Mouse (Mus musculus) megakaryocyte progenitor cell, adult 5-6 weeks (primary cell): ENCODE measurements around the gene Krt25. TPM values are rescaled to one million over a fixed set of nuclear protein-coding genes. Genes with fewer than 3 reads are reported as not detected.

Experiments
- ATAC-seq: replicated peaks from 2 replicates; pipeline ENCODE4 v1.8.0; 2016; ENCODE audit warnings: mild to moderate bottlenecking, moderate TSS enrichment, inconsistent platforms; ENCODE audit not compliant: poor library complexity
- total RNA-seq, 2 experiments: library from RNA; stranded (forward) in 1 of 2; stranded (reverse) in 1 of 2; fragments of 157-497, 149-512 nt in 1 of 2; fragments of 200-1000 nt in 1 of 2; gene quantifications; 2 replicates each; pipeline versions ENCODE4 v1.2.3 to v1.2.4; 2015 to 2017

Gene Krt25
- total RNA-seq, 2 experiments from 2014 or later, result not detected

- ATAC-seq, result no peak
Observed at GRCm38 (mm10) chr11:99279986-99280385, 42.8 kb downstream of the Krt25 start.

- ATAC-seq, result no peak
Observed at GRCm38 (mm10) chr11:99276786-99277185, 46.0 kb downstream of the Krt25 start.

- no peak for ATAC-seq
Observed at GRCm38 (mm10) chr11:99275624-99276023, 47.1 kb downstream of the Krt25 start.

- no peak for ATAC-seq
Observed at GRCm38 (mm10) chr11:99272721-99273120, 50.0 kb downstream of the Krt25 start.

GRCm38 (mm10) chr11:99269192-99269591 is 53.6 kb downstream of the Krt25 start:
- ATAC-seq, result no peak

GRCm38 (mm10) chr11:99265796-99266195 is 57.0 kb downstream of the Krt25 start:
- no peak for ATAC-seq

Other genes starting within 250 kb of the Krt25 start
- 2.1 and 2.4 TPM in 2 replicates for gene Tns4, start 233.6 kb downstream of the Krt25 start, total RNA-seq (2015)
- gene Tns4, start 233.6 kb downstream of the Krt25 start, total RNA-seq (2017), result 1.4 and 1.8 TPM in 2 replicates
- gene Ccr7, start 167.9 kb downstream of the Krt25 start, total RNA-seq (2015), result 0.17 and 0.22 TPM in 2 replicates
- not detected in 2 replicates for gene Ccr7, start 167.9 kb downstream of the Krt25 start, total RNA-seq (2017)
- gene Smarce1, start 91.9 kb downstream of the Krt25 start, total RNA-seq (2015), result 95.7 and 108 TPM in 2 replicates
- gene Smarce1, start 91.9 kb downstream of the Krt25 start, total RNA-seq (2017), result 161 and 260 TPM in 2 replicates
- gene Krt222, start 78.9 kb downstream of the Krt25 start, total RNA-seq (2015), result not detected in 2 replicates
- not detected in 2 replicates for gene Krt222, start 78.9 kb downstream of the Krt25 start, total RNA-seq (2017)
- not detected in 2 replicates for gene Krt24, start 37.7 kb downstream of the Krt25 start, total RNA-seq (2015)
- gene Krt24, start 37.7 kb downstream of the Krt25 start, total RNA-seq (2017), result not detected in 2 replicates
- not detected in 2 replicates for gene Krt26, start 15.0 kb upstream of the Krt25 start, total RNA-seq (2015)
- not detected in 2 replicates for gene Krt26, start 15.0 kb upstream of the Krt25 start, total RNA-seq (2017)
- not detected in 2 replicates for gene Krt27, start 28.2 kb upstream of the Krt25 start, total RNA-seq (2015)
- not detected in 2 replicates for gene Krt27, start 28.2 kb upstream of the Krt25 start, total RNA-seq (2017)
- gene Krt28, start 52.0 kb upstream of the Krt25 start, total RNA-seq (2015), result not detected in 2 replicates
- gene Krt28, start 52.0 kb upstream of the Krt25 start, total RNA-seq (2017), result not detected in 2 replicates
- 2.3 and 7.2 TPM in 2 replicates for gene Krt10, start 66.4 kb upstream of the Krt25 start, total RNA-seq (2015)
- gene Krt10, start 66.4 kb upstream of the Krt25 start, total RNA-seq (2017), result 0.47 TPM in 1 of 2 replicates, not detected in the other
- gene Krt12, start 99.3 kb upstream of the Krt25 start, total RNA-seq (2015), result not detected in 2 replicates
- not detected in 2 replicates for gene Krt12, start 99.3 kb upstream of the Krt25 start, total RNA-seq (2017)
- not detected in 2 replicates for gene Krt20, start 115.2 kb upstream of the Krt25 start, total RNA-seq (2015)
- gene Krt20, start 115.2 kb upstream of the Krt25 start, total RNA-seq (2017), result not detected in 2 replicates
- not detected in 2 replicates for gene Krt23, start 170.2 kb upstream of the Krt25 start, total RNA-seq (2015)
- not detected in 2 replicates for gene Krt23, start 170.2 kb upstream of the Krt25 start, total RNA-seq (2017)
- not detected in 2 replicates for gene Krt39, start 198.4 kb upstream of the Krt25 start, total RNA-seq (2015)
- not detected in 2 replicates for gene Krt39, start 198.4 kb upstream of the Krt25 start, total RNA-seq (2017)
- gene Krt40, start 220.2 kb upstream of the Krt25 start, total RNA-seq (2015), result not detected in 2 replicates
- not detected in 2 replicates for gene Krt40, start 220.2 kb upstream of the Krt25 start, total RNA-seq (2017)
- not detected in 2 replicates for gene Krtap3-3, start 227.9 kb upstream of the Krt25 start, total RNA-seq (2015)
- not detected in 2 replicates for gene Krtap3-3, start 227.9 kb upstream of the Krt25 start, total RNA-seq (2017)
- gene Krtap3-2, start 233.9 kb upstream of the Krt25 start, total RNA-seq (2015), result not detected in 2 replicates
- gene Krtap3-2, start 233.9 kb upstream of the Krt25 start, total RNA-seq (2017), result not detected in 2 replicates
- not detected in 2 replicates for gene Gm11939, start 236.5 kb upstream of the Krt25 start, total RNA-seq (2015)
- not detected in 2 replicates for gene Gm11939, start 236.5 kb upstream of the Krt25 start, total RNA-seq (2017)
- gene Krtap3-1, start 243.7 kb upstream of the Krt25 start, total RNA-seq (2015), result not detected in 2 replicates
- not detected in 2 replicates for gene Krtap3-1, start 243.7 kb upstream of the Krt25 start, total RNA-seq (2017)